9 mouse cellular contexts compared by ENCODE assay signal in genomic region chr4:62644031-62644793, GRCm38 (mm10).
DNase-seq lines count a peak whose midpoint lies in the region; ATAC-seq lines count a peak whose summit lies in the region.
"Had no signal": no experiment of that assay in that cellular context is flagged by ENCODE, and none has a peak within 500 bp of the region (broad histone marks: within the 10 kb centered on the region; RNA-seq: fewer than 3 reads in every experiment).

No protein-coding gene starts in this region.

- intact Hi-C loops in left cerebral cortex, postnatal 36 days (cut with DNase I) = no loop called here

- H3K4me3 ChIP-seq in heart, embryonic 13.5 days = no peak overlapping the region

- no peaks in the 10 kb centered on the region for H3K9me3 ChIP-seq in heart, embryonic 13.5 days

- H3K36me3 ChIP-seq in heart, embryonic 13.5 days = peaks cover 22% of the 10 kb centered on the region

- 43% methylated on average over 11 of the region's 11 CpGs for WGBS in heart, embryonic 13.5 days

- peaks cover 73% of the 10 kb centered on the region for H3K4me1 ChIP-seq in heart, embryonic 13.5 days

- H3K27ac ChIP-seq in heart, embryonic 13.5 days (replicated peaks) = peak overlapping the region; percentile 56

- ATAC-seq in heart, embryonic 13.5 days (ENCODE audit: extremely low read depth, insufficient number of reproducible peaks, low FRiP score, low TSS enrichment) = no peak; the same call in 1 of the 2 replicates

- peaks cover 59% of the 10 kb centered on the region for H3K27me3 ChIP-seq in heart, embryonic 13.5 days (replicated peaks)

- no peak for DNase-seq in heart, adult 18-20 months
- DNase-seq in right cerebral cortex, adult 18-20 months = peak; percentile 32
- DNase-seq in right cerebral cortex, postnatal 25 days = no peak
- DNase-seq in heart, postnatal 4 days = peak; percentile 63
- no peak for DNase-seq in urinary bladder, postnatal 14 days (ENCODE audit: low spot score)
- DNase-seq in left cerebral cortex, postnatal 36 days (ENCODE audit: low spot score in 2 of 2) = no peak
- DNase-seq: cerebellum, postnatal 25 days; thymus, postnatal 36 days had no signal

- peak overlapping the region; percentile 25; the same call in 1 of the 2 replicates for H3K9ac ChIP-seq in heart, embryonic 13.5 days

- H3K4me2 ChIP-seq in heart, embryonic 13.5 days = no peak overlapping the region

Comparison
In these comparisons a context has a peak if more than half of its experiments do, and no peak if none do; other contexts are left out.
1. DNase-seq: peak in right cerebral cortex, adult 18-20 months (single experiment) and heart, postnatal 4 days (single experiment); none in heart, adult 18-20 months (0 of 2), right cerebral cortex, postnatal 25 days (single experiment), urinary bladder, postnatal 14 days (single experiment) and left cerebral cortex, postnatal 36 days (0 of 2).